Mouse (Mus musculus) hindbrain, embryonic 13.5 days (tissue): ENCODE results near the gene Kif18a. TPM values are rescaled to one million over a fixed set of nuclear protein-coding genes. Genes with fewer than 3 reads are reported as not detected.

Experiments used
- ATAC-seq: fragments of 200-750 bp; cut with Nextera tagmentation; 2 replicates; pipeline ENCODE4 v1.8.0; 2017; ENCODE audit warnings: moderate TSS enrichment; ENCODE audit not compliant: low FRiP score
- H3K27ac ChIP-seq: fragments of 300-500 bp; sonication (generic); 2 replicates; pipeline ENCODE4 v1.5.1; 2015; ENCODE audit warnings: inconsistent platforms, mild to moderate bottlenecking, moderate library complexity
- H3K27me3 ChIP-seq: fragments of 300-500 bp; sonication (generic); 2 replicates; pipeline ENCODE4 v1.6.1; 2015; ENCODE audit warnings: mild to moderate bottlenecking, inconsistent platforms
- H3K36me3 ChIP-seq: fragments of 300-500 bp; sonication (generic); 2 replicates; pipeline ENCODE4 v1.6.1; 2015; ENCODE audit warnings: mild to moderate bottlenecking, inconsistent platforms
- H3K4me1 ChIP-seq: fragments of 300-500 bp; sonication (generic); replicated peaks from 2 replicates; pipeline ENCODE4 v1.6.1; 2015; ENCODE audit warnings: inconsistent platforms
- H3K4me2 ChIP-seq: fragments of 300-500 bp; sonication (generic); 2 replicates; pipeline ENCODE4 v1.6.1; 2015; ENCODE audit warnings: inconsistent platforms, mild to moderate bottlenecking, moderate library complexity
- H3K4me3 ChIP-seq: fragments of 300-500 bp; sonication (generic); 2 replicates; pipeline ENCODE4 v1.5.1; 2015; ENCODE audit warnings: mild to moderate bottlenecking, inconsistent platforms
- H3K9ac ChIP-seq: fragments of 300-500 bp; sonication (generic); 2 replicates; pipeline ENCODE4 v1.6.1; 2015; ENCODE audit warnings: mild to moderate bottlenecking, inconsistent platforms
- H3K9me3 ChIP-seq: fragments of 300-500 bp; sonication (generic); 2 replicates; pipeline ENCODE4 v1.6.1; 2016; ENCODE audit warnings: inconsistent platforms
- WGBS: fragments of 180-500 bp; shearing (Covaris S2); methylation state at CpG from one replicate; pipeline ENCODE4 v1.1.7; 2015; 5-methylcytosine and 5-hydroxymethylcytosine counted together
- polyA plus RNA-seq: library from polyadenylated mRNA; unstranded; fragments of >200 nt; fragmentation: Nextera tagmentation; extraction: Ambion mirVana; gene quantifications from 2 replicates; pipeline ENCODE4 v1.2.1, GENCODE M21; 2015

Gene Kif18a
- polyA plus RNA-seq, 1 experiment from 2014 or later, result 6.6 TPM

DNA sequence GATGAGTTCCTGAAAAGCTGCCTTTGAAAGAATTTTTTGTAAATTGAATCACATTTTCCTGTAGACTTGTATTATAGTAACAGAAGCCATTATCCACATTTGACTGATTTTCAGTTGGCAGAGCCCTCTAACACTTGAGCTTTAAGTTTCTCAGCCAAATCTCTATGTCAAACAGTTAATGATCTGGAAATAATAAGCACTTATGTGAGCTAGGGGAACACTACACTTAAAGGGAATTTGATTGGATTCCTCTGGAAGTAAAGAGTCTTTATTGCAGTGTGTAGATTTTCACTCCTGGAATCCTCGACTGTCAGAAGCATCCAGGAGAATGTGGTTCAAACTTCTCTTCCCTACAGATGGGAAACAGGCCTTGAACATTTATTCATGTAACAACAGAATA lies 105.7 kb downstream of the Kif18a start:
- Histone ChIP-seq H3K36me3 (no peaks in the 10 kb centered on the region), H3K9ac (no peak overlapping the region), H3K27ac (no peak overlapping the region), H3K27me3 (no peaks in the 10 kb centered on the region), H3K4me1 (no peaks in the 10 kb centered on the region), H3K4me2 (no peak overlapping the region), H3K4me3 (no peak overlapping the region), H3K9me3 (no peaks in the 10 kb centered on the region)
- ATAC-seq, result no peak
- WGBS, result 36% methylated on average over 1 of the region's 1 CpGs

- Histone ChIP-seq H3K4me1 (no peaks in the 10 kb centered on the region), H3K27ac (no peak overlapping the region), H3K4me2 (no peak overlapping the region), H3K9me3 (no peaks in the 10 kb centered on the region), H3K4me3 (no peak overlapping the region), H3K36me3 (no peaks in the 10 kb centered on the region), H3K27me3 (no peaks in the 10 kb centered on the region), H3K9ac (no peak overlapping the region)
- 81% methylated on average over 5 of the region's 5 CpGs for WGBS
- ATAC-seq, result no peak
These were observed 108.2 kb downstream of the Kif18a start for GRCm38 (mm10) chr2:109388733-109389132.

DNA sequence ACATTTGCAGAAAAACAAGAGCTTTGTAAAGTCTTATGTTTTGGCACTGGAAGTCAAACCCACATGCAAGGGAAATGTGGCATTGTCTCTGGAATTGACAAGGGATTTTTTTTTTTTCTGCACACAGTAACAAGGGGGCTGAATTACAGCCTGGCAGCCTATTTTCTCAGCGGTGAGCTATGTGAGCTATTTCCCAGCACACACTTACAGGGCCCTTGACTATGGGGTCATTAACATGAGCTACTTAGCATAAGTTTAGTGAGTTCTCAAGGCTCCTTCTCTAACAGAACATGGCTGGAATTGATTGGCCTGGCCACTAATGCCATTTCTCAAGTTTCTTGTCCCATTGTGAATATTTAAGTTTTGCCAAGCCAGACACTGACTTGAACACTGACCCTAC lies 109.4 kb downstream of the Kif18a start:
- Histone ChIP-seq H3K4me2 (no peak overlapping the region), H3K9me3 (no peaks in the 10 kb centered on the region), H3K4me3 (no peak overlapping the region), H3K9ac (no peak overlapping the region), H3K4me1 (no peaks in the 10 kb centered on the region), H3K27ac (no peak overlapping the region), H3K36me3 (no peaks in the 10 kb centered on the region), H3K27me3 (no peaks in the 10 kb centered on the region)
- WGBS, result 26% methylated on average over 1 of the region's 1 CpGs
- ATAC-seq, result no peak

Other genes starting within 250 kb of the Kif18a start
- 7.6 and 9.5 TPM in 2 replicates for gene Mettl15, start within 50 bp of the Kif18a start, polyA plus RNA-seq